Mouse (Mus musculus): ENCODE results near the gene Cactin.

DNA sequence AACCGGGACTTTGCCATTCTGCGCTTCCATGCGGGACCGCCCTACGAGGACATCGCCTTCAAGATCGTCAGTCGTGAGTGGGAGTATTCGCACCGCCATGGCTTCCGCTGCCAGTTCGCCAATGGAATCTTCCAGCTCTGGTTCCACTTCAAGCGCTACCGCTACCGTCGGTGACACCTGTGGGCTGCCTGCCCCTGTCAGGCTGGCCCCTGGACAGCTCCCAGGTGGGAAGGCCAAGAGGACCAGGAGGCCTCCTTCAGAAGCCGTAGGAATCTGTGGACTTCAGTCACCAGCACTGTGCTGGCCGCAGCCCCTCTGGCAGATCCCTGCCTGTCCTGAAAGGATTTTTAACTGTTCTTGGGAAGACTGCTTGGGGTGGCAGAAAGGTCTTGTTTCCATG lies 4.9 kb downstream of the Cactin start:
- no peak for TF ChIP-seq TAL1 (IDR thresholded peaks at IDR 0.05; ENCODE audit: low read length)
- no peak for TF ChIP-seq GATA1 (IDR thresholded peaks at IDR 0.05; ENCODE audit: low read length)
